Mouse (Mus musculus): ENCODE data around the gene Gm10912.
"Not testable (repeated sequence)": the region's sequence is repeated elsewhere in the genome, so short reads cannot be mapped to it uniquely, and the experiment has no call there.

GRCm38 (mm10) chr2:104111170-104111797 lies 45.7 kb downstream of the Gm10912 start:
- TF ChIP-seq POLR2A (IDR thresholded peaks at IDR 0.05; ENCODE audit: insufficient read length, low read depth); MYOD1 (IDR thresholded peaks at IDR 0.05; ENCODE audit: control insufficient read depth in 1 of 3, insufficient read length in 2 of 3, low read depth in 2 of 3); POLR2AphosphoS2 (IDR thresholded peaks at IDR 0.05; ENCODE audit: insufficient read length, low read depth); TCF3 (IDR thresholded peaks at IDR 0.05; ENCODE audit: insufficient read length, low read depth); E2F4 (IDR thresholded peaks at IDR 0.05; ENCODE audit: insufficient read depth); TCF12 (IDR thresholded peaks at IDR 0.05; ENCODE audit: insufficient read depth, poor library complexity, severe bottlenecking); MYOG (IDR thresholded peaks at IDR 0.05; ENCODE audit: control insufficient read depth in 1 of 3, insufficient read depth in 1 of 3, insufficient read length in 2 of 3, low read depth in 2 of 3); USF1 (IDR thresholded peaks at IDR 0.05; ENCODE audit: low read depth); MAX (IDR thresholded peaks at IDR 0.05; ENCODE audit: low read depth); CEBPB (IDR thresholded peaks at IDR 0.05; ENCODE audit: insufficient read depth, poor library complexity, severe bottlenecking); SRF (IDR thresholded peaks at IDR 0.05; ENCODE audit: control insufficient read depth, insufficient read length, low read depth); REST (IDR thresholded peaks at IDR 0.05; ENCODE audit: insufficient read depth, insufficient read length): not testable (repeated sequence)

All from myocyte (in vitro differentiated cells).